In the genomic region with DNA sequence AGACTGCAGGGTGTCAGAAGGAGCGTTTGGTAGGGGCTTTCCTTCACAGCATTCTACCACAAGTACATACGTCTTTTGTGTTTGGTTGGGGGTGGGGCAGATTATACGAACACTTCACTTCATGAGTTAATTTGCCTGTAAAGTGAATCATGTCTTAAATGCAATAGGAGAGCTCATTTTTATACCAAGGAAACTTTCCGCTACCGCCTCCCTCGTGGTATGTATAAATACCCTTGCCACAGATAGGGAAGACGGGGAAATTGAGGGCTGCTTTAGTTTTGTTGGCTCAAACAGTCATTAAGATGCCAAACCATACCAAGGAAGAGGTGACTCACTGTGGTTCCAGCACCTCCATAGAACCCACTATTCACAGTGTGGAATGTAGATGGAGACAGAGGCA, we compare ENCODE assay signal across 16 mouse cellular contexts.
DNase-seq lines count a peak whose midpoint lies in the region; ATAC-seq and TF ChIP-seq lines count a peak whose summit lies in the region.
"Had no signal": no experiment of that assay in that cellular context is flagged by ENCODE, and none has a peak within 500 bp of the region (broad histone marks: within the 10 kb centered on the region; RNA-seq: fewer than 3 reads in every experiment).

No protein-coding gene starts in this region.

- peaks cover 43% of the 10 kb centered on the region for H3K4me1 ChIP-seq in forebrain, postnatal 0 days (ENCODE audit: insufficient read depth)
- peaks cover 54% of the 10 kb centered on the region for H3K4me1 ChIP-seq in midbrain, embryonic 14.5 days (ENCODE audit: control insufficient read depth, insufficient read depth, low read length)

- no peaks in the 10 kb centered on the region for H3K27me3 ChIP-seq in forebrain, postnatal 0 days (ENCODE audit: insufficient read depth, low read length)
- no peaks in the 10 kb centered on the region for H3K27me3 ChIP-seq in midbrain, embryonic 14.5 days (ENCODE audit: control insufficient read depth, insufficient read depth, low read length)
- H3K27me3 ChIP-seq: intestine, embryonic 15.5 days; limb, embryonic 15.5 days had no signal

- no peak for TF ChIP-seq CTCF in forebrain, postnatal 0 days (IDR thresholded peaks at IDR 0.05; ENCODE audit: low read depth)
- TF ChIP-seq CTCF in layer of hippocampus, adult 2 months (conservative IDR thresholded peaks at IDR 0.05) = no peak

- no peak overlapping the region for H3K4me3 ChIP-seq in forebrain, postnatal 0 days (ENCODE audit: low read depth, low read length)
- H3K4me3 ChIP-seq in midbrain, embryonic 14.5 days (replicated peaks; ENCODE audit: low read depth, low read length) = no peak overlapping the region
- H3K4me3 ChIP-seq in layer of hippocampus, adult 2 months = no peak overlapping the region
- H3K4me3 ChIP-seq: intestine, embryonic 15.5 days; limb, embryonic 15.5 days had no signal

- no peak overlapping the region for H3K9ac ChIP-seq in forebrain, postnatal 0 days
- H3K9ac ChIP-seq in midbrain, embryonic 14.5 days (replicated peaks; ENCODE audit: low read length) = no peak overlapping the region
- H3K9ac ChIP-seq: intestine, embryonic 15.5 days; limb, embryonic 15.5 days had no signal

- ATAC-seq in frontal cortex, adult (ENCODE audit: low TSS enrichment) = peak; percentile 17; the same call in 1 of the 2 replicates
- ATAC-seq in forebrain, postnatal 0 days = no peak
- no peak for ATAC-seq in midbrain, embryonic 14.5 days (ENCODE audit: low FRiP score, low TSS enrichment)
- ATAC-seq: intestine, embryonic 15.5 days had no signal

- H3K4me2 ChIP-seq in forebrain, postnatal 0 days (ENCODE audit: low read depth) = 0 out of 2 replicates have a peak overlapping the region, but pooled peaks have one; percentile 11
- H3K4me2 ChIP-seq in midbrain, embryonic 14.5 days (ENCODE audit: low read length) = 0 out of 2 replicates have a peak overlapping the region, but pooled peaks have one; percentile 6
- H3K4me2 ChIP-seq: intestine, embryonic 15.5 days; limb, embryonic 15.5 days had no signal

- 29% methylated on average over 7 of the region's 7 CpGs for WGBS in forebrain, postnatal 0 days
- 65% methylated on average over 7 of the region's 7 CpGs for WGBS in midbrain, embryonic 14.5 days

- H3K9me3 ChIP-seq in forebrain, postnatal 0 days (ENCODE audit: low read length) = no peaks in the 10 kb centered on the region
- no peaks in the 10 kb centered on the region for H3K9me3 ChIP-seq in midbrain, embryonic 14.5 days (ENCODE audit: control insufficient read depth, low read length)
- H3K9me3 ChIP-seq: intestine, embryonic 15.5 days; limb, embryonic 15.5 days had no signal

- peak overlapping the region; percentile 60; the same call in 1 of the 2 replicates for H3K27ac ChIP-seq in forebrain, postnatal 0 days (ENCODE audit: low read depth, low read length)
- H3K27ac ChIP-seq in midbrain, embryonic 14.5 days (replicated peaks; ENCODE audit: low read depth, low read length) = peak overlapping the region; percentile 67
- no peak overlapping the region for H3K27ac ChIP-seq in layer of hippocampus, adult 2 months
- H3K27ac ChIP-seq: intestine, embryonic 15.5 days had no signal

- no peak for DNase-seq in frontal cortex, postnatal 36 days (ENCODE audit: low spot score in 2 of 2)
- peak; percentile 55 for DNase-seq in CD4-positive helper T cell, adult 2 months (ENCODE audit: low read depth, low spot score)
- DNase-seq in forebrain, postnatal 0 days = no peak
- DNase-seq in midbrain, embryonic 14.5 days = no peak
- no peak for DNase-seq in layer of hippocampus, adult 2 months (ENCODE audit: low spot score in 2 of 2)
- DNase-seq in spleen, postnatal 4 days (ENCODE audit: low spot score in 2 of 2) = no peak
- no peak for DNase-seq in spleen, adult 12 weeks (ENCODE audit: low spot score)
- DNase-seq: B cell, adult 2 months; cerebellum, adult 9-10 months; gastrocnemius, postnatal 25 days; kidney, postnatal 25 days; spleen, adult 18-20 months; thymus, adult 2 months had no signal

- H3K36me3 ChIP-seq in forebrain, postnatal 0 days (ENCODE audit: insufficient read depth) = no peaks in the 10 kb centered on the region
- H3K36me3 ChIP-seq in midbrain, embryonic 14.5 days (ENCODE audit: control insufficient read depth, insufficient read depth, low read length) = no peaks in the 10 kb centered on the region
- H3K36me3 ChIP-seq: intestine, embryonic 15.5 days; limb, embryonic 15.5 days had no signal
